Mouse (Mus musculus) brain, embryonic 18.5 days (tissue): ENCODE data around the gene Ssc4d.
A peak's percentile ranks its signal among the peaks of the same experiment; 100 is the strongest.

ENCODE experiments used
- DNase-seq: peaks from one replicate; pipeline ENCODE4 v3.0.0-alpha.2; 2012; ENCODE audit warnings: low read depth, low spot score

Ssc4d gene

DNA sequence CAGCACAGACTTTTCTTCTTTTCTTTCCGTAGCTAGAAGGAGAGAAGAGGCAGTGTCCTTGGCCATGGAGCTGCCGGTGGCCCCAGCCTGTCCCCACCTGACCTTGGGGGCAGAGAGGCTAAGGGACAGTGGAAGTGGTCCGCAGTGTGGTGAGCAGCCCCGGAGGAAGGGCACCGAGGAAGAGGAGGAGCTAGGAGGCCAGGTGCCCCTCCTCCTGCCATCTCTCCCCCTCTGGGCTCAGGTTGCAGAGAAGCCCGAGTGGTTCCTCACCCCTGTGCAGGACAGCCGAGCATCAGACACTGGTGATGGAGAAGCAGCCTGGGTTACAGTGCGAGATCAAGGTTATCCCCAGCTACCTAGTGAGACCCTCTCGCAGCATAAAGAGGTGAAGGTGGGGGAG, at the start of gene Ssc4d:
Ssc4d (minus strand) TSS at position 167 of the 400 bp plus-strand sequence.
- no peak for DNase-seq

DNA sequence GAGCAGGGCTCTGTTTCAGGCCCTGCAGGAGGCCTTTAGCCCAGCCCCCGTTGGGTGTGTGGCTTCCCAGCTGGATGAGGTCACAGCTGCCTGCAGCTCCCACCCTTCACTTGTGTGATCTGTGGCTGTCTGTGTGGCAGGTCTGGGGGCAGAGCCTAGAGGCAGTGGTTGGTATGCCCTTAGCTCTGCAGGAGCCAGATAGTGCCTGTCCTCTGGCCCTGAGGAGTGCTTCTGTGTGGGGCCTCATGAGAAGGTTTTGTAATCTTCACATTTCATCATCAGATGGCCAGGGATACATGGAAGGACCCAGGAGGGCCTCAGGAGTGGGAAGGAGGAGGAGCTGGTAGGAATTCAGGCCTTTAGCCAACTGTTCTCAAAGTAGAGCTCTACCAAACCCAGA, 45.6 kb upstream of the Ssc4d start:
- no peak for DNase-seq

DNA sequence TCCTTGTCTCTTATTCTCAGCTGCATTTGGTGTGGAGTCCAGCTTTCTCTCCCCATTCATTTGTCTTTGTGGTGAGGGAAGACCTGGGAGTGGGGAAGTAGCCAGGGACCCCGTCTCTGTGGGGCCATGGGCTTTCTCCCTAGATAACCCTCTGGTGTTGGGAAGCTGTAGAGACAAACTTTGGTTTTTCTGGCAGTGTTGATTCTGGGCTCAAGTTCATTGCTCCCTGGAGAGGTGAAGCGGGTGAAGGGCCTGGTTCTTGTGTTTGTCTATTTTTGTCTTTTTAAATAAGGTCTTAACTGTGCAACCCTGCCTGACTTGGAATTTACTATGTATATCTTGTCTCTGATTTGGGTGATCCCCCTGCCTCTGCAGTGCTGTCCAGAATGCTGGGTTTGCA, 44.4 kb upstream of the Ssc4d start:
- no peak for DNase-seq

DNA sequence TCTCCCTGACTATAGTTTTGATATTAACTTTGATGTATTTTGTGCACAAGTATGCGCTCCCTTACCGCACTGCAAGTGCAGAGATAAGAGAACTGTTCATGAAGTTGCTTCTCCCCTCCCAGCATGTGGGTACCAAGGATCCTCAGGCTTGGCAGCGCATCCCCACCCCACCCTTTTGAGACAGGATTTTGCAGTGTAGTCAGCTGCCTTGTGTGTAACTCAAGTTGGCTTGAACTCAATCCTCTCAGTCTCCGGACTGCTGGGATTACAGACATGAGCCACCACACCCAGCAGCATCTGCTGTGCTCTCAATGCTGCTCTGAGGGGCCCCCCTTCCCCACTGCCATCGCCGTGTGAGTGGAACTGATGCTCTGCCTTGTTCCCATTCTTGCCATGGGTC, 42.9 kb upstream of the Ssc4d start:
- DNase-seq: no peak

DNA sequence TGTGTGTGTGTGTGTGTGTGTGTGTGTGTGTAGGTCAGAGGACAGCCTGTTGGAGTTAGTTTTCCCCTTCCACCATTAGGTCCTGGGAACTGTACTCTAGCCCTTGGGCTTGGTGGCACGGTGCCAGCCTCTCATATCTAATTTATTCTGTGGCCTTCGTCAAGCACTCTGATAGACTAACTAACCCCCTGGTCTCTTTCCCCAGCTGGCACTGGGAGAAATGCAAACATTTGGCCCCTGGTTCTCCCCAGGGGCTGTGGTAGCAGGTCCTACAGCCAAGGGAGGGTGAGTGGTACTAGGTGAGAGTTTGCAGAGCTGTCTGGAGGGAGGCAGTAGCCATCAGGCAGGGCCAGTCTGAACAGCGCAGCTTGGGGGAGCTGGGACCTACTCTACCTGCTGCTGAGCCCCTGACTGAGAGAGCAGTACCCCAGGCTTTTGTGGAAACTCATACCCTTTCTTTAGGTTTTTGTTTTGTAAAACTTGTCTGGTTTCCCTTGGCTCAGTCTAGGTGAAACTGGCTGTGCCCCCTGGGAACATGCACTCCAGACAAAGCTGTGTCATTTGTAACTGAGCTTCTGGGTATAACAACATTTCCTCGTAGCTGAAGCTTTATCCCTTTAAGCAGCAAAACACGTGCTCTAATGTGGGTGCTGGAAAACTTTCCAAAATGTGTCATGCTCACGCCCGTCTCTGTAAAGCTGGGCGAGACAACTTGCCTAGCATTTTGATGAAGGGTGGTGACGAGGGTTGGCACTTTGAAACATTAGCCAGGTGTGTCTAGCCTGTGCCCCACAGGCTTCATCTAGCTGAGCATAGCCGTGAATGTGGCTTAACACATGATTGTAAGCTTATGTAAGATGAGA, 41.9 kb upstream of the Ssc4d start:
- DNase-seq: no peak

DNA sequence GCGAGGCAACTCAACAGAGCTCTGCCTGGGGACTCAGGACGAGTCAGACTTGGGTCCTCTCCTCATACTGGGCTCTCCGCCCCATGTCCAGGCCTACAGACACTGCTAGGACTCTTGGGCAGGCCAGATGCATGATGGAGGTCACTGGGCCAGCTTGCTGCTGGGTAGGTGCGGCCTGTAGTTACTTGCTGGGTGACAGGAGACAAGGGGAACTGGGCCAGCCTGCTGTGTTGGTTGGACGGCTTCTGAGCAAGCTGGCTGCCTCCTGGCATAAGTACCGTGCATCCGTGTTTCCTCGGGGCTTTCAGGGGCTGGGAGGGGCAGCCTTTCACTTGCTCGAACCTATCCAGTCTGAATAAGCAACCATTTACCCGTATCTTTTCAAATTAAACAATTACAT, 41.3 kb upstream of the Ssc4d start:
- no peak for DNase-seq

DNA sequence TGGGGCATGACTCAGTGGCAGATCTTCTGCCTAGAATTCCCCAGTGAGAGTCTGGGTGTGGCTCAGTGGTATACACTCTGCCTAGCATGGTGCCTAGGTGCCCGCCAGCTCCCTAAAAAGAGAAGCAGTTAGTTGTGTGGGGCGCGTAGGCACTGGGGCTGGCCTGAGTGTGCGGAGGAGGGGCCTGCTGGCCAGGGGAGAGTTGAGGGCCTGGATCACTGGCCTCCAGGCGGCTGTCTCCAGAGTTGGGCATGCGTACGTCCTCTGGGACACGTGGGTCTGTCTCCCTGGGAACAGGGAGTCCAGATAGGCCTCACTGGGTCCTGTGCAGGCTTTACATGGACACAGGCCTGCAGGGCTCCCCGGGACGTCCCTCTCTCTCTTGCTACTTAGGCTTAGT, 40.5 kb upstream of the Ssc4d start:
- no peak for DNase-seq

DNA sequence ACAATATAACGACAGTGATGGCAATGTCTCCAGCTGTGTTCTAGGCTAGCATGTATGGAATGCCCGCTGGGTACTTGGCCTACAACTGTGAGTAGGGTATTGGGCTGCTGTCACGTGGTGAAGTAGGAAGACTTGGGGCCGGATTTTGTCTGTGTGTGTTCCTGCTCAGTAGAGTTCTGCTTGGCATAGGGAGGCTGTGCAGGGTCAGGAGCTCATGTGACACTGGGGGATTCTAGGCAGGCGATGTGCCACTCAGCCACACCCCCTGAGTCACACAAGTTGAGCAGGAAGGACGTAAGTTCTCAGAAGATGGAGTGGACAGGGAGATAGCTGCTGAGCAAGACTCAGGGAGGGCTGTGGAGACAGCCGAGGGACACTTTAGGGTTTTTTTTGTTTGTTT, 33.4 kb upstream of the Ssc4d start:
- DNase-seq: no peak

DNA sequence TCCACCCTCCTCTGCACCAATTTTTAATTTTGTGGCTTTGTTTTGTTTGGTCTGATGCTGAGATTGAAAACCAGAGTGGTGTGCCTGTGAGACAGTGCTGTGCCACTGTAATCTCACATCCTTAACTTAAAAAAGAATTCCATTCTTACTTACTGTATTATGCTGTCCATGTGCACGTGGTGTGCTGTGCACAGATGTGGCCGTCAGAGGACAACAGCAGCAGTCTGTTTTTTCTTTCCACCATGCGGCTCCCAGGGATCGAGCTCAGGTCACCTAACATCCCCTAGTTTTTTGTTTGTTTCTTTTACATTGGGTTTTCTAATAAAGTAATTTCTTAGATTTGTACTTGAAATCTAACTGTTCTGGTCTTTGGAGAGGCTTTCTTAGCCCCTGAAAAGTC, 30.2 kb upstream of the Ssc4d start:
- DNase-seq: no peak

DNA sequence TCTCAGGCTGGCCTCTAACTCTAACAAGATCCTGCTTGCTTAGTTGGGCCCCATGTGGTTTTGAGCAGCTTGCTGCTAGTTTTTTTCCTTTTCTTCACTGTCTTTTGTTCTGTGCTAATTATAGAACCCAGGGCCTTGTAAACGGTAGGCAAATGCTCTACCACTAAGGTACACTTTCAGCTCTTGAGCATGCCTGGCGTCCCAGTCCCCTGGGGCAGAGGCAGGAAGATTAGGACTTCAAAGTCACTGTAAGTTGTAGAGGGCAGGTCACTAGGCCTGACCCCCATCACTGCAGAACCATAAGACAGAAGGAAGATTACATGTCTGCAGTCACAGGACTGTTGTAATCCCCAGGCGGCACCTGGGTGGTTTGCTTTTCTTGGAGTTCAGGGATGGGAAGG, 28.4 kb upstream of the Ssc4d start:
- DNase-seq: no peak

DNA sequence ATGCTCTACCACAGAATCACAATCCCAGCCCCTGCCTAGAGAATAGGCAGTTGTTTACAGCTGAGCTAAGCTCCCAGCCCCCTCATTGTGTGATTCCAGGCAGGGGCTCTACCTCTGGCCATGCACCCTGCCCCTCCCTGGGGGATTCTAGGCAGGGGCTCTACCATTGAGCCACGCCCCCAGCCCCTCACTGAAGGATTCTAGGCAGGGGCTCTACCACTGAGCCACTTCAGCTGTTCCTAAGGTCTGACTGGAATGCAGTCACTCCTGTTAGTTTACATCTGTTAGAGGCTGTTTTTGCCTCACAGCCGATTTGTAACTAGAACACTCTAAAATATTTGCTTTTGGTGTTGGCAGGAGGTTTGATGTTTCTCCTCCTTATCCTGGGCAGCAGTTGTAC, 28.0 kb upstream of the Ssc4d start:
- DNase-seq: no peak

DNA sequence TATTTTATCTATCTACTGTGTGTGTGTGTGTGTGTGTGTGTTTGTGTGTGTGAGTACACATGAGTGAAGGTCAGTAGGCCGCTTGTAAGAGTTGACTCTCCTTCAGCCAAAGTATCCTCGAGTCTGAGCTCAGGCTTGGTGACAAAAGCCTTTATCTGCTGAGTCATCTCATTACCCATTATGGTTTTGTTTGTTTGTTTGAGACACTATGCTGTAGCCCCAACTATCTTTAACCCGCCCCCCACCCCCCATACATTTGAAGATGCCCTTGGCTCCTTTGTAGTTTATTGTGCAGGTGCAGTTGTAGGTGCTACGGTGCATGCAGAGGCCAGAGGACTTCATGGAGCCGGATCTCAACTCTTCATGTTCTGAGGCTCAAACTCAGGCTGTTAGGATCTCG, 26.9 kb upstream of the Ssc4d start:
- no peak for DNase-seq

DNA sequence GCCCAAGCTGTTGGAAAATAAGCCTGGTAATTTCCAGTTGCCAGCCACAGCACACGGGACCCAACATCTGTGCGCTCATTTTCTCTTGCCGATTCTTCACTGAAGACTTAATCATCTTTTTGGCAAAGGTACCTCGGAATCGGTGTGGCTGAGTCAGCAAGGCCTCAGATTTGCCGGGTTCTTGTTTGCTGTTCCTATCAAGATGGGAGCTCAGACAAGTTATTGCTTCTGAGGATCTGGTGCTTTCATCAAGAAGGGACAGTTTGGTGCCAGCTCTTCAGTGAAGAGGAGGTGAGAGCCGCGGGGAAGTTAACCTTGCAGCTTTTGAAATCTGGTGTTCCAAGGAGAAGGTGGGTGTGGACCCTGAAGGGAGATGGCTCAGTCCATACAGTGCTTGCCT, 21.8 kb upstream of the Ssc4d start:
- no peak for DNase-seq

DNA sequence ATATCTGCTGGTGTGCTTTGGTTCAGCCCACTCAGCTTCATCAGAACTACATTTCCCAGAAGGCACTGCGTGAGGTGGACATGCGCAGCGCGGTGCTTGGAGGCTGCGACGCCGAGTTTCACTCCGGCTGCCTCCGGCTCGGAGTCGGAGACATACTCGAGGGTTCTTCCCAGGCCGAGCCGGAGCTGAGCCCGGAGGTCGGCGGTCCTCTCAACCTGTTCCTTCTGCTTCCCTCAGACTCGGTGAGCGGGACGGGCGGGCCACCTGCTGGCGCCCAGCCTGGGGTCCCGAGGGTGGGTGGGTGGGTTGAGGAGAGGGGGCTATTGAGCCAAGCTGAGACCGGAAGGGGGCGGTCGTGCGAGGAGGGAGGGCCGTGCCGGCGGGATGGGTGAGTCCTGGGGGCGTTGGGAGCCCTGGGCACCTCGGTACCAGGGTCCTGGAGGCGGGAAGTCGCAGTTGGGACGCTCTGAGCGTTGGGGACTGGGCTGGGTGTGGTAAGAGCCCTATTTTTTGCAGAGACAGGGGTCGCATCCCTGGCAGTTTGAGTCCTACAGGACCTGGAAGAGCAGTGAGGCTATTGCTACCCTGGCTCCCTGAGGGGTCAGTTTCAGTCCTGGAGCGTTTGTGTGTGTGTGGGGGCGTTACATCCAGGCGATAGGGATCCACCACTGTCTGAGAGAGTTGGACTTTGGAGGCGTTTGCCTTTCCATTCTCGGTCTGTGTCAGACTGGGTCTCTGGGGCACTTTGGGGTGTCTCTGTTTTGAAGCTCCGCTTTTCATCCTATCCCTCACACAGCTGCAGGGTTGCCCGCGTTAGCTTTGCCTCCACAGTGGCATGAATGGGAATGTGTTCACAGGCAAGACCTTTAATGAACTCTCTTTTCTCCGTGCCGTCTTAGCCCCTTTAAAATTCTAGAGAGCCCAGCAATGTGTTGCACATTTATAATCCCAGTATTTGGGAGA, 20.7 kb upstream of the Ssc4d start, which contains the start of gene Dtx2:
Dtx2 (plus strand) TSS at position 76 of the 963 bp plus-strand sequence.
- DNase-seq: peak; percentile 84

DNA sequence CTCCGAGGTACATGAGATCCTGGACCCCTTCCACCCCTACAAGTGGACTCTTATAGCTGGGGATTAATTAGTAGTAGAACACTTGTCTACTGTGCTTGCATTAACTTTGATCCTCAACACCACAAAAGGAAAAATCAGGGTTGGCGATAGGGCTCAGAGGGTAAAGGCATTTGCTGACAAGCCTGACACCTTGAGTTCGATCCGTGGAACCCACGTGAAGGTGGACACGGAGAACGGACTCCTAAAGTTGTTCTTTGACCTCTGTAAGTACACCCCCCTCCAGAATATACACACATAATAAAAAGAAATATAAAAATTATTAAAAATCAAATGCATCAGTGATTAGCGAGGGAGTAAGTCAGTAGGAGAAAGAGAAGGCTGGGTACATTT, 20.0 kb upstream of the Ssc4d start:
- no peak for DNase-seq

DNA sequence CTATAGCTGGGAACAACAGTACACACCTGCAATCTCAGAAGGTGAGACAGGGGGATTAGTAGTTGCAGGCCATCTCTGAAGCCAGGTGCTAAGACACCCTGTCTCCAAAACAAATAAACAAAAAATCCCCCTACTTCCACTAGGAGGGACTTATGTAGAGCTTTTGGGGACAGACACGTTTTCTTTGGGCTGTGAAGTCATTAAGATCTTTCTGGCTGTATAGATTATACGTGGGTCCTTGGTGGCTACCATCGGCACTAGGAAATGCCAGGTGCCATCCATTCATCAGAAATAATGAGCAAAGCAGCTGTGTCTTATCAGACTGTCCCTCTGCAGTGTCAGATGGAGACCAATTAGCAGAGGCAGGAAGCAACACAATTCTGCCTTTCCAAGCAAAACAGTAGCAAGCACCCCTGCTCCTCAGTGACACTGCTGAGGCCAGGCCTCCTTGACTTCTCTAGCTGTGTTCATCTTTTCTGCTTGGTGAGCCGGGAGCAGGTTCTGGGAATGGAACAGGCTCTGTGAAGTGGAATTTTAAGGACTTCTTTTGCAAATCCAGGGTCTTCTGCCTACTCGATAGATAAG, 19.1 kb upstream of the Ssc4d start:
- DNase-seq: no peak

DNA sequence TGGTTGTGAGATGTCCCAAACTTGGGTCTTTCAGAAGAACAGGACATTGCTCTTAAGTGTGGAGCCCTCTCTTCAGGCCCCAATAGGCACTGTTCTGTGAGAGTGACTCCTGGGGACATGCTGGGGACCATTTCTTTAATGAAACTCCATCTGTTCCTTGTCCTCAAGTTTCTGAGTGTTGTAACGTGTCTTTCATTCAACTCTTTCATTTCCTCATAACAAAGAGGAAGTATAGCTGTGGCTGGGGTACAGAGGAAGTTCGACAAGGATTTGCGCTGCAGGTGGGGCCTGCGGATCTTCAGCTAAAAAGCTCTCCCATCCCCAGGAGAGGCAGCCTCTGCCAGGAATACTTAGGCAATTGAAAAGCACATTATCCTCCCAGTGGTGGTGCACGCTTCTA, 16.3 kb upstream of the Ssc4d start:
- DNase-seq: no peak

DNA sequence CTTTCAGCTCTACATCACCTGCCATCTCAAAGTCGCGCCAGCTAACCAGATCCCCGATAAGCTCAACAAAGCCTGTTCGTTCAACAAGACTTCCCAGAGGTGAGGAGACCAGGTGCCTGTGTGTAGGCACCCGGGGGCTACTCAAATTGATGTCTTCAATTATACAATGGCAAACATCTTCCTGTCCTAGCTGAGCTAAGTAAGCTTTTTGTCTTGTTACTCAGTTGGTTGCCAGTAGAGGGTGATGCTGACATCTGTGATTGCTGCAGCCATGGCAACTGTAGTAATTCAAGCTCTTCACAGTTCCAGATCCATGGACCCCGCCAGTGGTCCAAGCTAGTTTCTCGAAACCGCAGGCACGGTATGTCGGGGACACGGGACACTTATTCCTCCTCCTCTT, 12.9 kb upstream of the Ssc4d start:
- DNase-seq: no peak

DNA sequence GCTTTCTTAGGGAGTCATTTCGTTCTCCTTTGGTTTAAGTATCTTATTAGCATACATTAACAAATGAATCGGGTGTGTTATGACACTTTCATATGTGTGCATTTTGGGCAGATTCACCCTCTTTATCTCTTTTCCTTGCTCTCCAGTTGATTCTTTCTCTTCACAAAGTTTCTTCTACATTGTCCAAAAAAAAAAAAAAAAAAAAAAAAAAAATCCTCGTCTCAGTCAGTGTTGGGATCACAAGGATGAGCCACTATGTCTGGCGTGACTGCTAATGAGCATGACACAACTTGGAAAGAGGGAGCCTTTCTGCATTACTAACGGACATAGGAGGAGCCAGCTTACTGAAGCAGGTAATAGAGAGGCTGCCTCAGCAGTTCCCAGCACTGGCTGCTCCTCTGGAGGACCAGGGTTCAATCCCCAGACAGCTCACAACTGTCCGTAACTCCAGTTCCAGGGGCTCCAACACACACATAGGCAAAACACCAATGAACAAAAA, 10.3 kb upstream of the Ssc4d start:
- no peak for DNase-seq

DNA sequence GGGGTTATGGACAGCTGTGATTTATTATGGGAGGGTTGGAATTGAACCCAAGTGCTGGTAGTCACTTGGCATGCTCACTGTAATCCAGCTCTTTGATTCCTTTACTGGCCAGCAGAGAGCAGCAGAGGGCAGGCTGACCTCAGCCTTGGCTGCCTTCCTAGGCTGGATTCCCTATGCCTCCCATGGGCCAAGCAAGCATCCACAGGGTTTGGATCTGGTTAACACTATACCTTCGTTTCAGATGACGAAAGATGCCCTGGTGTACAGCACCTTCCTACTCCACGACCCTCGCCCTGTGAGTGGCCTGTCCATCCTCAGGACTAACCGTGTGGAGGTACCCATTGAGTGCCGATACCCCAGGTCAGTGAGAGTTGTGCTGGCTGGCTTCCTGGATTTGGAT, 8.1 kb upstream of the Ssc4d start:
- no peak for DNase-seq

DNA sequence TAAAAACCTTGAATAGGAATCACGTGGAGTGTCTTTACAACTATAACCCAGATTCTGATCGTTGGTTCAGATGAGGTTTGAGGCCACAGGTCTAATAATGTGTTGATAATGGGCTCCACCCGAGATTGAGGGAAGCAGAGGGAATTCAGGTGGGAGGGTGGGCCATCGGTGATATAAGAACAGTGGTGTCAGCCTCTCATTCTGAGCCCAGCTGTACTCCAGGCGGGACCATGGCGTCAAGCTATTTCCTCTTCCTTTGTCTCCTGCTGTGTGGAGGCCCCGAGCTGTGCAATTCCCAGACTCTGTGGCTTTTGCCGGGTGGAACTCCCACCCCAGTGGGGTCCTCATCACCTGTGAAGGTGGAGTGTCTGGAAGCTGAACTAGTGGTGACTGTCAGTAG, 5.6 kb upstream of the Ssc4d start, which contains the start of gene Zp3:
Zp3 (plus strand) TSS at position 196 of the 400 bp plus-strand sequence.
- DNase-seq: no peak

DNA sequence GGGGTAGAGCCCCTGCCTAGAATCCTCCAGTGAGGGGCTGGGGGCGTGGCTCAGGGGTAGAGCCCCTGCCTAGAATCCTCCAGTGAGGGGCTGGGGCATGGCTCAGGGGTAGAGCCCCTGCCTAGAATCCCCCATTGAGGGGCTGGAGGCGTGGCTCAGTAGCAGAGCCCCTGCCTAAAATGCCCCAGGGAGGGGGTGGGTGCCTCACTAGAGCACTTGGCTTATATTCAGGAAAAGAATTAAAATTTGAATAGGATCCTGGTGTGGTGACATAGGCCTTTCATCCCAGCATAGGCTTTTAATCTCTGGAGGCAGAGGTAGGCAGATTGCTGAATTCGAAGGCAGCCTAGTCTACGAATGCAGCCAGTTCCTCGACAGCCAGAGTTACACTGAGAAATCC, 5.0 kb upstream of the Ssc4d start:
- DNase-seq: no peak
